Mouse (Mus musculus) yolk sac, embryonic 10.5 days (tissue): ENCODE measurements around the gene Ino80e.

Source experiments
- DNase-seq: peaks from one replicate; pipeline ENCODE4 v3.0.0-alpha.2; 2017; ENCODE audit warnings: low spot score

Ino80e gene

GRCm38 (mm10) chr7:126855641-126856040, 6.5 kb downstream of the Ino80e start:
- no peak for DNase-seq

- no peak for DNase-seq
Measured at GRCm38 (mm10) chr7:126853454-126853853, 8.7 kb downstream of the Ino80e start.

- DNase-seq: no peak
Measured at GRCm38 (mm10) chr7:126851192-126851591, 11.0 kb downstream of the Ino80e start.

- DNase-seq: no peak
Measured at GRCm38 (mm10) chr7:126850161-126850560, 12.0 kb downstream of the Ino80e start.

- DNase-seq: no peak
Measured at GRCm38 (mm10) chr7:126848794-126849193, 13.4 kb downstream of the Ino80e start.

DNA sequence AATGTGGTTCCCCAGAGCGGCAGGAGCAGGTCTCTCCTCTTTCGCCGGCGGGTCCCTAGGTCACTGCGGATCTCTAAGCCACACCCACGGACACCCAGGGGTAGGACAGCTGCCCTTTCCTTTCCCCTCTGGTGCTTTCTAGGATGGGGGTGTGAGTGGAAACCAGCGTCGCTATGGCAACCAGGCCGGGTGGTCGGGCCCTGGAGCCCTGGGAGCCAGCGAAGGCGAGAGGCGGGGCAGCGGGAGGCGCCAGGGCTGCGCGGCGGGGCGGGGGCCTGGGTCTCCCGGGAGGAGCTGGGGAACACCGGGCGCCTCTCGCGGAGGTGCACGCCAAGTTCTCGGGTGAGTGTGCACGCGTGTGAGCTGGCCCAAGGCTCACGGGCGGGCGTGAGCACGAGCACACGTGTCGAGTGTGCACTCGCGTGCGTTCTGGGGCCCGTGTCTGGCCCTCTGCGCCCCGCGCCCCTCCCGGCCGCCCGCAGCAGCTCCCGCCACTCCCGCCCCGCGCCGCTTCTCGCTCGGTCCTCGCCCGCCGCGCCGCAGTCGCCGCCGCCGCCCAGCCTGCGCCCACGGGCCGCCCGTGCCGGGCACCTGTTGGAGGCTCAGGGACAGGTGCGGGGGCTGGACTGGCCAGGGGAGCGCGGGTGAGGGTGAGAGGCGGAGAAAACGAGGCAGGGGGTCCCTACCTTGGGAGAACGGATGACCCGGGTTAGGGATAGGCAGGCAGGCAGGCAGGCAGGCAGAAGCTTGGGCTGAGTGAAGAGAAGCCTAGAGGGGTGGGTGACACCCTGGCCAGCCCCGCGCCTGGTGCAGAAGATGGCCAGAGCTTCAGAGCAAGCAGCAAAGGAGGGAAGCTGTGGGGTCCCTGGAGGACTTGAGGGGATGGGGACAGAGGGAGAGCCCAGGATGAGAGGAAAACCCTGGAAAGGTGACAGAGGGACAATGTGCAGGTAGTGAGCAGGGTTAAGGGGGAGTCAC, 14.5 kb downstream of the Ino80e start:
- DNase-seq: peak; percentile 30

DNA sequence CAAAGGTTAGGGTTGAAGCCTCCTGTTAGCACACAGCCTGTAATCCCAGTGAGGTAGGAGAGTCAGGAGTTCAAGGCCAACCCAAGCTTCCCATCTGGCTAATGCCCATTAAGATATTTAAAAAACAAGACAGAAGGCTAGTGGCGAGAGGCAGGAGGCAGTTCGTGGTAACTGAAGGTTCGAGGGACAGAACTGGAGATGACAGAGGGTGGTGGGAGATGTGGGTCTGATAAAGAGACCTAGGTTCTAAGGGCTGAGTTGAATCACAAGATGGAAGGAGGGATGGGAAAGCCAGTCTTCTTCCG, 15.1 kb downstream of the Ino80e start, which contains the start of gene Doc2a:
Gene Doc2a, plus strand, starts transcription at position 301 of the 305 bp plus-strand sequence.
- DNase-seq: no peak

- no peak for DNase-seq
Measured at GRCm38 (mm10) chr7:126845516-126845915, 16.7 kb downstream of the Ino80e start.

- no peak for DNase-seq
Measured at GRCm38 (mm10) chr7:126843276-126843675, 18.9 kb downstream of the Ino80e start.

DNA sequence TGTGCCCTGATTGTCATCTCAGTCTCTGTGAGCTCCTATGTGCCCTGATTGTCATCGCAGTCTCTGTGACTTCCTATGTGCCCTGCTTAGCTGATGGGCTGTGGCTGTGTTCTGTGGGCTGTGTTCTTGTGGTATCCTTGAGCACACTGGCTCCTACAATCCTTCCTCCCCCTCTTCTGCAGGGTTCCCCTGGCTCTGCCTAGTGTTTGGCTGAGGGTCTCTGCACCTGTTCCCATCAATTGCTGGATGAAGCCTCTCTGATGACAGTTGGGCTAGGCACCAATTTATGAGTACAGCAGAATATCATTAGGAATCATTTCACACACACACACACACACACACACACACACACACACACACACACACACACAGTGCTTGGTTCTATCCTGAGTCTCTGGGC, 28.9 kb downstream of the Ino80e start:
- no peak for DNase-seq

DNA sequence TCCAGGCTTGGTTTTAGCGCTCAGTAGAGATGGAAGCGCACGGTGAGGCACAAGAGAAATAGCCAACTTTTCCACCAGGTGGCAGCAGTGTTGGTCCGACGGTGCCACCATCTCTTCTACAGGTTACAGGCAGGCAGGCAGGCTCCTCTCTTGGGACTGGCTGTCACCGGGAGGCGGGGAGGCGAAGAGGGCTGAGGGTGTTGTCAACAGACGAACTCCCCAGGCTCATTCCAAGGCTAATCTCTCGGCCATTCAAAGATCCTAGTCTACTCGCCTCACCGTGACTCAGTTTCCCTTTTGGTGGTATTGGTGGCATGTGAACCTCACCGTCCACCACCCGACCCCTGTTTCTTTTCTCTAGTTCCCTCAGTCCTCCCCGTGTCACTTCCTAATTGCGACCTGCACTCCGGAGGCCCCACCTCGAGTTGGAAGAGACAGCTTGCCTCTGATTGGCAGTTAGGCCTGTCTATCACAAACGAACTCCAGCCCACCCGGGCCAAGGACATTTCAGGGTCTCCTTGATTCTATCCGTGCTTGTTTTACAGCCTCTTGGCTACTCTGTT, 30.1 kb downstream of the Ino80e start:
- DNase-seq: peak; percentile 79

- DNase-seq: no peak
Measured at GRCm38 (mm10) chr7:126831539-126831938, 30.6 kb downstream of the Ino80e start, which contains the start of gene 4930451I11Rik. TSS of gene 4930451I11Rik (minus strand) at chr7:126831639.

GRCm38 (mm10) chr7:126825952-126826351, 36.2 kb downstream of the Ino80e start:
- no peak for DNase-seq

- DNase-seq: no peak
Measured at GRCm38 (mm10) chr7:126825403-126825802, 36.8 kb downstream of the Ino80e start.

DNA sequence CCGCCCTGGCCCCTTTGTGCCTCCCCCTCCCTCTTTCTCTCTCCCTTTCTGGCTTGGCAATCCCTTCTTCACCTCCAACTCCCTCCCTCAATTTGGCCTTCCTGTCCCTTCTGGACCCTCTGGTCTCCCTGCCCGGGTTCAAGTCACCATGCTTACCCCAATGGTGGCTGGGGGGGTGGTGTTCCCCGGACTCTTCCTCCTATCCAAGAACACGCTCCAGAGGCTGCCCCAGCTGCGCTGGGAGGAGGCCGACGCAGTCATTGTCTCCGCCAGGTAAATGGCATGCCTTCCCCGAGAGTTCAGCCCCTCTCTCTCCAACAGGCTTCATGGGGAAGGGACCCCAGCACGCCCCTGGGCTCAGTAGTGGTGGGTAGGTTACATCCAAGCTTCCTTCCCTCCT, 38.2 kb downstream of the Ino80e start:
- no peak for DNase-seq

GRCm38 (mm10) chr7:126823202-126823711, 38.9 kb downstream of the Ino80e start:
- no peak for DNase-seq

GRCm38 (mm10) chr7:126822741-126823140, 39.4 kb downstream of the Ino80e start:
- no peak for DNase-seq

DNA sequence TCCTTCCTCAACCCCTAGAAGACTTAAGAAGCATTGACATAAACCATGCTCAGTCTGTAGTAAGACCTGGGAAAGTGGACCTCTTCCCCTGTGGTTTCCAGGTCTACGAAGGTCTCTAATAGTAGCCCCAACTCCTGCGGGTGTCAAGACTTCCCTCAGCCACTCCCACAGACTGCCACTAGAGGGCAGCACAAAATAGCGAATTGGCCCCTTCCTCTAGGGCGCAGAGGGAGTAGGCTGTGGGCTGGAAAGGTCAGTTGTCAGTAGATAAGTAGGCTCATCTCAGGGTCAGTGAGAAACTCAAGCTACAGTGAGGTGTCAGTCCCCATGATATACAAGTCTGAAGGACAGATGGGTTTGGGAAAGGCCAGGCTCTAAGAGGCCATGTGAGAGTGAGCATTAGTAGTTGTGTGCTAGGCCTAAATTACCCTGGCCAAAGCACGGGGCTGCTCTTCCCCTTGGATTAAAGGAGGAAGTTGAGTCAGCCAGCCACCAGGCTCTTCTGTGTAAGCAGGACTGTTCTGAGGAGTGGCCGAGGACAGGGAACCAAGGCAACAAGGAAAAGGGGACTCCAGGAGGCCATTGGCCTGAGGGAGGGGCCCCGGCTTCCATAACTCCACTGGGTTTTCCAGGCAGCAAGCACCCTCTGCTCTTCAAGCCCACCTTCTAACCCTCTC, 40.2 kb downstream of the Ino80e start:
- peak; percentile 72 for DNase-seq

DNA sequence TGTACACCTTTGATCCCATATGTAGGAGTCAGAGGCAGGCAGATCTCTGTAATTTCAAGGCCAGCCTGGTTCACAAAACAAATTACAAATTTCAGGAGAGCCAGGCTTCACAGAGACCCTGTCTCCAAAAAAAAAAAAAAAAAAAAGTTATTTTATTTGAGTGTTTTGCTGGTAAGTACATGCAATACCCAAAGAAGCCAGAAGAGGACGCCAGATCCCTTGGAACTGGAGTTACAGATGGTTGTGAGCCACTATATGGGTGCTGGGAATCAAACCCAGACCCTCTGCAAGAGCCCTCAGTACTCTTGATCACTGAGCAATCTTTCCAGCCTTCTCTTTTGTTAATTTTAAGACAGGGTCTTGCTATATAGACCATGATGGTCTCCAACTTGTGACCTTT, 43.4 kb downstream of the Ino80e start:
- no peak for DNase-seq

- DNase-seq: no peak
Measured at GRCm38 (mm10) chr7:126817595-126817994, 44.6 kb downstream of the Ino80e start.

- DNase-seq: no peak
Measured at GRCm38 (mm10) chr7:126816494-126816893, 45.7 kb downstream of the Ino80e start.

DNA sequence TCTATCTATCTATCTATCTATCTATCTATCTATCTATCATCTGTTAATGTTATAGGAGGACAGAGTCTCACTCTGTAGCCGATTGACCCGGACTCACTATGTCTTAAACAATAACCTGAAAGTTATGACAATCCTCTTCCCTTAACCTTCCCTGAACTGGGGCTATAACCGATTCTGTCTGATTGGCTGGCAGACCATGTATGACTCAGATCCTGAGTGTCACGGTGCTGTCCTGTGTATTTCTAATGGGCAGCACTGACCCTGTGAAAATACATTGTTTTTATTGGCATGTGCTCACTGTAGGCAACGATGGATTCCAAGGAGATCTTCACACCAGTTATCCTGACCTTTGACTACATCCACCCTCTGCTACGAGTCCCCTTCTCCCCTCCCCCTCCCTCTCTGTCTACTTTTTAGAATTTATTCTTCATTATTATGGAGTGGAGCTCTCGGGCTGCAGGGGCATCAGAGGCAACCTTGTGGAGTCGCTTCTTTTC, 46.4 kb downstream of the Ino80e start:
- DNase-seq: no peak
